Mouse (Mus musculus) mature B cell (primary cell): ENCODE results near the gene Csf3r.

ENCODE experiments used
- in situ Hi-C: fragments of 300-500 bp; cut with MboI; formaldehyde crosslinking; loops from 2 replicates; pipeline ENCODE4 v1.14.3; 2019

Csf3r gene

GRCm38 (mm10) chr4:126057207-126058133 lies 33.1 kb downstream of the Csf3r start:
- in situ Hi-C loops = no loop called here

GRCm38 (mm10) chr4:126058134-126058996 lies 34.0 kb downstream of the Csf3r start, which contains the start of gene Oscp1:
Gene Oscp1 (plus strand): TSS chr4:126058565.
- in situ Hi-C loops = no loop called here

GRCm38 (mm10) chr4:126058997-126059362 lies 34.6 kb downstream of the Csf3r start:
- in situ Hi-C loops = no loop called here

GRCm38 (mm10) chr4:126062856-126063255 lies 38.5 kb downstream of the Csf3r start:
- in situ Hi-C loops = no loop called here

- in situ Hi-C loops = no loop called here
Measured at GRCm38 (mm10) chr4:126065241-126065640, 40.9 kb downstream of the Csf3r start.

- in situ Hi-C loops = no loop called here
Measured at GRCm38 (mm10) chr4:126067401-126068077, 43.2 kb downstream of the Csf3r start.

GRCm38 (mm10) chr4:126068842-126069241 lies 44.5 kb downstream of the Csf3r start:
- in situ Hi-C loops = no loop called here

GRCm38 (mm10) chr4:126077833-126078232 lies 53.5 kb downstream of the Csf3r start:
- in situ Hi-C loops = no loop called here

- in situ Hi-C loops = no loop called here
Measured at GRCm38 (mm10) chr4:126079266-126079665, 54.9 kb downstream of the Csf3r start.

GRCm38 (mm10) chr4:126081601-126082000 lies 57.3 kb downstream of the Csf3r start:
- in situ Hi-C loops = no loop called here

GRCm38 (mm10) chr4:126083021-126083420 lies 58.7 kb downstream of the Csf3r start:
- in situ Hi-C loops = no loop called here

GRCm38 (mm10) chr4:126084382-126084781 lies 60.0 kb downstream of the Csf3r start:
- in situ Hi-C loops = no loop called here

GRCm38 (mm10) chr4:126085996-126086576 lies 61.7 kb downstream of the Csf3r start:
- in situ Hi-C loops = no loop called here

GRCm38 (mm10) chr4:126090101-126090847 lies 65.9 kb downstream of the Csf3r start:
- in situ Hi-C loops = no loop called here

GRCm38 (mm10) chr4:126090848-126091124 lies 66.4 kb downstream of the Csf3r start:
- in situ Hi-C loops = no loop called here

GRCm38 (mm10) chr4:126091873-126092272 lies 67.5 kb downstream of the Csf3r start:
- in situ Hi-C loops = no loop called here
